Mouse (Mus musculus) CH12.LX (cell line): ENCODE measurements around the gene C1galt1c1. TPM values are rescaled to one million over a fixed set of nuclear protein-coding genes. Genes with fewer than 3 reads are reported as not detected.

ENCODE experiments used
- DNase-seq: peaks from one replicate; pipeline ENCODE4 v3.0.0-alpha.2; 2013; ENCODE audit errors: extremely low read depth
- H3K27ac ChIP-seq: 2 replicates; pipeline ENCODE4 v1.5.1; 2012; ENCODE audit warnings: low read depth, mild to moderate bottlenecking, control low read depth, moderate library complexity; ENCODE audit not compliant: insufficient read depth
- H3K27me3 ChIP-seq: replicated peaks from 2 replicates; pipeline ENCODE3; 2012; ENCODE audit warnings: inconsistent platforms
- H3K36me3 ChIP-seq, 2 experiments: replicated peaks in 1 of 2; 2 replicates each; pipeline versions ENCODE3 to v1.6.1; 2012; ENCODE audit warnings: inconsistent platforms in 1 of 2, low read length in 1 of 2, mild to moderate bottlenecking in 1 of 2, mixed read lengths in 1 of 2, moderate library complexity in 1 of 2; ENCODE audit not compliant: control insufficient read depth in 1 of 2, insufficient read depth in 1 of 2
- H3K4me1 ChIP-seq, 2 experiments: 2 replicates each; pipeline ENCODE4 v1.6.1; 2012; ENCODE audit warnings: inconsistent platforms in 1 of 2, moderate library complexity in 1 of 2; ENCODE audit not compliant: insufficient read depth in 2 of 2, control insufficient read depth in 1 of 2
- H3K4me2 ChIP-seq: 2 replicates; pipeline ENCODE4 v1.6.1; 2012; ENCODE audit warnings: low read depth, mild to moderate bottlenecking, control low read depth; ENCODE audit not compliant: poor library complexity, insufficient read depth, severe bottlenecking
- H3K4me3 ChIP-seq, 3 experiments: fragments of 150-350 bp in 1 of 3; sonication (generic) in 1 of 3; replicated peaks in 1 of 3; 2 replicates each; pipeline versions ENCODE3 to v1.5.1; 2011 to 2012; ENCODE audit warnings: low read depth in 2 of 3, low read length in 2 of 3, mild to moderate bottlenecking in 2 of 3, moderate library complexity in 2 of 3, control low read depth in 1 of 3, improper control_type of control experiment in 1 of 3, inconsistent platforms in 1 of 3, mixed read lengths in 1 of 3; ENCODE audit not compliant: poor library complexity in 1 of 3
- H3K79me2 ChIP-seq: replicated peaks from 2 replicates; pipeline ENCODE4 v1.6.1; 2012; ENCODE audit warnings: mild to moderate bottlenecking, moderate library complexity; ENCODE audit not compliant: control insufficient read depth, poor library complexity, insufficient read depth, severe bottlenecking; ENCODE audit errors: extremely low read depth
- H3K9ac ChIP-seq: 2 replicates; pipeline ENCODE4 v1.6.1; 2012; ENCODE audit warnings: low read depth, mild to moderate bottlenecking, control low read depth, moderate library complexity; ENCODE audit not compliant: insufficient read depth
- H3K9me3 ChIP-seq: replicated peaks from 2 replicates; pipeline ENCODE3; 2012; ENCODE audit warnings: low read length, inconsistent platforms, mixed read lengths
- BHLHE40 ChIP-seq: IDR thresholded peaks from 2 replicates; pipeline ENCODE4 v1.6.1; 2011; ENCODE audit warnings: mild to moderate bottlenecking, low read depth, low read length, improper control_type of control experiment
- CHD1 ChIP-seq: IDR thresholded peaks from 2 replicates; pipeline ENCODE4 v1.6.1; 2012; ENCODE audit warnings: low read depth, low read length, improper control_type of control experiment, inconsistent platforms
- CTCF ChIP-seq, 2 experiments: IDR thresholded peaks in 1 of 2; conservative IDR thresholded peaks in 1 of 2; 2 replicates each; pipeline ENCODE4 v1.5.1; 2011 to 2012; ENCODE audit warnings: low read depth in 2 of 2, low read length in 2 of 2, improper control_type of control experiment in 1 of 2, inconsistent platforms in 1 of 2, mild to moderate bottlenecking in 1 of 2, moderate library complexity in 1 of 2
- ELF1 ChIP-seq: IDR thresholded peaks from 2 replicates; pipeline ENCODE4 v1.6.1; 2014; ENCODE audit warnings: low read depth, mild to moderate bottlenecking, inconsistent platforms, low read length, improper control_type of control experiment
- EP300 ChIP-seq: IDR thresholded peaks from 2 replicates; pipeline ENCODE4 v1.6.1; 2011; ENCODE audit warnings: low read length, improper control_type of control experiment
- ETS1 ChIP-seq: conservative IDR thresholded peaks from 2 replicates; pipeline ENCODE4 v1.6.1; 2012; ENCODE audit warnings: low read depth, mild to moderate bottlenecking, inconsistent platforms, low read length, improper control_type of control experiment, moderate library complexity
- HCFC1 ChIP-seq: IDR thresholded peaks from 2 replicates; pipeline ENCODE4 v1.6.1; 2012; ENCODE audit warnings: low read depth, mild to moderate bottlenecking, inconsistent platforms, low read length, improper control_type of control experiment
- JUN ChIP-seq: IDR thresholded peaks from 2 replicates; pipeline ENCODE4 v1.6.1; 2011; ENCODE audit warnings: low read depth, mild to moderate bottlenecking, low read length, improper control_type of control experiment, moderate library complexity; ENCODE audit not compliant: insufficient read depth
- MAFK ChIP-seq: IDR thresholded peaks from 2 replicates; pipeline ENCODE4 v1.6.1; 2011; ENCODE audit warnings: low read length, improper control_type of control experiment; ENCODE audit not compliant: insufficient replicate concordance
- MAZ ChIP-seq: IDR thresholded peaks from 2 replicates; pipeline ENCODE4 v1.6.1; 2012; ENCODE audit warnings: low read depth, mild to moderate bottlenecking, inconsistent platforms, low read length, improper control_type of control experiment, moderate library complexity
- MEF2A ChIP-seq: IDR thresholded peaks from 2 replicates; pipeline ENCODE4 v1.6.1; 2014; ENCODE audit warnings: low read depth, mild to moderate bottlenecking, inconsistent platforms, low read length, improper control_type of control experiment, borderline replicate concordance
- NELFE ChIP-seq: IDR thresholded peaks from 2 replicates; pipeline ENCODE4 v1.6.1; 2011; ENCODE audit warnings: low read depth, low read length, improper control_type of control experiment
- POLR2A ChIP-seq: IDR thresholded peaks from 2 replicates; pipeline ENCODE4 v1.6.1; 2011; ENCODE audit warnings: low read depth, mild to moderate bottlenecking, improper control_type of control experiment, low read length
- POLR2AphosphoS2 ChIP-seq: IDR thresholded peaks from 2 replicates; pipeline ENCODE4 v1.6.1; 2011; ENCODE audit warnings: low read depth, low read length, improper control_type of control experiment
- RAD21 ChIP-seq: IDR thresholded peaks from 2 replicates; pipeline ENCODE4 v1.6.1; 2011; ENCODE audit warnings: low read depth, mild to moderate bottlenecking, low read length, improper control_type of control experiment, moderate library complexity
- RCOR1 ChIP-seq: conservative IDR thresholded peaks from 2 replicates; pipeline ENCODE4 v1.6.1; 2012; ENCODE audit warnings: low read depth, mild to moderate bottlenecking, inconsistent platforms, low read length, improper control_type of control experiment
- TBP ChIP-seq: conservative IDR thresholded peaks from 2 replicates; pipeline ENCODE4 v1.6.1; 2011; ENCODE audit warnings: low read depth, low read length, improper control_type of control experiment
- TCF12 ChIP-seq: IDR thresholded peaks from 2 replicates; pipeline ENCODE4 v1.6.1; 2014; ENCODE audit warnings: low read depth, mild to moderate bottlenecking, inconsistent platforms, low read length, improper control_type of control experiment
- UBTF ChIP-seq: IDR thresholded peaks from 2 replicates; pipeline ENCODE4 v1.6.1; 2012; ENCODE audit warnings: low read depth, mild to moderate bottlenecking, inconsistent platforms, low read length, improper control_type of control experiment, moderate library complexity
- ZC3H11A ChIP-seq: IDR thresholded peaks from 2 replicates; pipeline ENCODE4 v1.6.1; 2012; ENCODE audit warnings: low read depth, mild to moderate bottlenecking, inconsistent platforms, low read length, improper control_type of control experiment
- ZNF384 ChIP-seq: IDR thresholded peaks from 2 replicates; pipeline ENCODE4 v1.6.1; 2012; ENCODE audit warnings: low read depth, low read length, improper control_type of control experiment, inconsistent platforms
- dilution Hi-C: fragments of 300-500 bp; cut with MboI; formaldehyde crosslinking; loops from 2 replicates; pipeline ENCODE4 v1.14.3; 2020; ENCODE audit warnings: low sequenced_read_pairs; ENCODE audit not compliant: extremely low pct_unique_long_range_greater_than_20kb, extremely low pct_ligation_motif_present
- in situ Hi-C: fragments of 300-500 bp; cut with MboI; formaldehyde crosslinking; loops from 3 replicates; pipeline ENCODE4 v1.14.3; 2019; ENCODE audit warnings: low sequenced_read_pairs, low pct_ligation_motif_present, low pct_unique_long_range_greater_than_20kb, mixed read lengths
- polyA plus RNA-seq: library from polyadenylated mRNA; unstranded; fragments of >175 nt; gene quantifications from 2 replicates; pipeline ENCODE4 v1.2.1, GENCODE M21; 2012; ENCODE audit warnings: low read depth; ENCODE audit not compliant: insufficient read length
- total RNA-seq, 2 experiments: library from RNA; depleted of rRNA; stranded (reverse); fragments of 300-350 nt in 1 of 2; fragments of >200 nt in 1 of 2; gene quantifications; 2 replicates each; pipeline ENCODE4 v1.2.3; 2012 to 2014

The C1galt1c1 gene
- total and polyA plus RNA-seq, 3 experiments = 10.8 to 37.6 (median 12.0) TPM

GRCm38 (mm10) chrX:38656206-38656883 lies 21.5 kb upstream of the C1galt1c1 start:
- dilution Hi-C loops = no loop called here
- Histone ChIP-seq H3K36me3 (no peaks in the 10 kb centered on the region), H3K4me3 (no peak overlapping the region), H3K9me3 (no peaks in the 10 kb centered on the region), H3K4me1 (no peaks in the 10 kb centered on the region), H3K27me3 (no peaks in the 10 kb centered on the region), H3K9ac (no peak overlapping the region), H3K27ac (no peak overlapping the region), H3K79me2 (no peaks in the 10 kb centered on the region), H3K4me2 (no peak overlapping the region)
- in situ Hi-C loops = no loop called here
- TF ChIP-seq MAFK (no peak), POLR2AphosphoS2 (no peak), UBTF (no peak), MEF2A (no peak), JUN (no peak), HCFC1 (no peak), POLR2A (no peak), RCOR1 (no peak), ZNF384 (no peak)
- DNase-seq = no peak

DNA sequence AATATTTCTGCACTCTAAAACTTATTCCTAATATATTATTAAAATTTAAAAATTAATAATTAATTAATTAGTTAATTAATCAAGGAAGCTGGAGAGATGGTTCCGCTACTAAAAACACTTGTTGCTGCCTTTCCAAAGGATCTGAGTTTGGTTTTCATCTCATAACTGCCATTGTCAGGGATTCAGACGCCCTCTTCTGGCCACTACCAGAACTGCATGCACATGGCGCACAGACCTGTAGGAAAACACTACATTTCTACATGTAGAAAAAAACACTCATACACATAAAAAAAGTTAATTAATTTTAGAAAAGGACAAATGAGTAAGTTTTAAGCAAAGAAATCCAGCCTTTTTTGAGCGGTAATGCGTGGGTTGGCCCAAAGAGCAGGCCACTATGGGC lies 19.8 kb upstream of the C1galt1c1 start:
- TF ChIP-seq RAD21 (peak; percentile 5), TBP (no peak), BHLHE40 (no peak), CHD1 (no peak), CTCF (conservative IDR thresholded peaks at IDR 0.05 in 1 of 2, IDR thresholded peaks at IDR 0.05 in 1 of 2; ENCODE audit: low read depth in 2 of 2, low read length in 2 of 2) (peak in 1 of 2 experiments; percentile 40; a peak in 3 of 4 replicates), EP300 (no peak), MAZ (no peak), NELFE (no peak), MEF2A (no peak), ETS1 (no peak), ZC3H11A (no peak), TCF12 (no peak), ELF1 (no peak)
- no peak for DNase-seq
- Histone ChIP-seq H3K4me1 (no peaks in the 10 kb centered on the region), H3K4me2 (no peak overlapping the region), H3K9me3 (no peaks in the 10 kb centered on the region), H3K79me2 (no peaks in the 10 kb centered on the region), H3K36me3 (no peaks in the 10 kb centered on the region), H3K27me3 (no peaks in the 10 kb centered on the region), H3K27ac (no peak overlapping the region), H3K9ac (no peak overlapping the region), H3K4me3 (no peak overlapping the region)
- in situ Hi-C loops = no loop called here
- dilution Hi-C loops = no loop called here
